Mouse (Mus musculus): ENCODE results near the gene Trpc7. TPM values are rescaled to one million over a fixed set of nuclear protein-coding genes. Genes with fewer than 3 reads are reported as not detected.

The Trpc7 gene
- polyA plus RNA-seq (2017; shearing (Covaris generic)) = not detected

DNA sequence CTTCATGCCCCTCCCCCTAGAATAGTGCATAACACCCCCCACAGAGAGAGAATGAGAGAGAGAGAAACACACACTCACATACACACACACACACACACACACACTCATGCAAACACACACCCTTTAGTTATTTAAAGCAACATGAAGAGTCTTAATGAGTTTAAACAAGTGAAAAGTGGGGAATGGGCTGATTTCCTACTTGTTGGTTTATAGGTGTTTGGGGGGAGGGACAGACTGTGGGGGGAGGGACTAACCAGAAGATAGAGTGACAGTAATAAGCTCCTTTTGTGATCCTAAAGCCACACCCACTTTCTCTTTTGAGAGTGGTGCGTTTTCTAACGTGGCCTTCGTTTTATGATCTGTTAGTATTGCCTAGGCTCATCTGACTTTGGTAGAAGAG, at the start of gene Trpc7:
Trpc7 (minus strand) TSS at position 101 of the 400 bp plus-strand sequence.

DNA sequence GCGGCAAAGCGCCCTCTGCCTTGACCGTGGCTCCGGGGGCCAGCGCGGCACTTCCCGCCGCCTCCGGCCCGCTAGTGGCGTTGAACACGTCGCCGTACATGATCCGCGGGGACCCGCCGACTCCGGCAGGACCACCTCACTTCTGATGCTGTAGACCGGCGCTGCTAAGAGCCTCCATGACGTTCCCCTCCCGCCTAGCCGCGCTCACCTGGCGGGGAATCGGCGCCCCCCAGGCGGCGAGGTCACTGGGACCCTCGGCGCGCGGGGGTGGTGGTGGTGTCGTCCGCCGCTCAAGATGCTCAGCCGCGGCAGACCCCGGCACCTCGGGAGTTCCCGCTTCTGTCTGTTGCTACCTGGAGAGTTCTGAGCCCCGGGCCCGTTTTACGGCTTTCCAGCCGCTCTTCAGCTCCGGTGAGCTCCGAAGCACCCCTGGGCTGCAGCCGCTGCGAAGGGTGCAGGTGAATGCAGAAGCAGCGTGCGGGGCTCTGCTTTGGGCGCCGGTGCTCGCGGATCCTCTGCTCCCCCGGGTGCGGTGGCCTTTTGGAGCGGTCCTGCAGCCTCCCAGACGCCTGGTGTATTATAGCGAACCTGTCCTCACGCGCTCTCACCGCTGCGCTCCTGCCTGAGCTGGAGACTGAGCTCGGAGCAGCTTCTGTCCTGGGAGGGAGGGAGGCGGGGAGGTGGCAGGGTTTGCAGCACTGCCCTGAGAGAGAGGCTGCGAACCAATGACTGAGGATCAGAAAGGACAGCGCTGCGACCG, 142.4 kb downstream of the Trpc7 start, which contains the start of gene Gm45623:
Gm45623 (minus strand) TSS at position 636 of the 760 bp plus-strand sequence.

Other genes with a start within 250 kb of the Trpc7 start
- gene Smad5, start 193.0 kb downstream of the Trpc7 start, polyA plus RNA-seq (2017; shearing (Covaris generic)) = 22.3 TPM
- gene Gm45623, start 142.2 kb downstream of the Trpc7 start, polyA plus RNA-seq (2017; shearing (Covaris generic)) = not detected

Data from inflammation-experienced regulatory T-cells, adult 16 weeks (primary cell).